Mouse (Mus musculus): ENCODE data around the gene Mxra8. TPM values are rescaled to one million over a fixed set of nuclear protein-coding genes. Genes with fewer than 3 reads are reported as not detected.
A peak's percentile ranks its signal among the peaks of the same experiment; 100 is the strongest.

Gene Mxra8
- polyA plus RNA-seq, 1 experiment, result 87.5 TPM

- Histone ChIP-seq H3K79me2 (ENCODE audit: control insufficient read depth, insufficient read depth) (peaks cover 7% of the 10 kb centered on the region), H3ac (ENCODE audit: control insufficient read depth, insufficient read length) (no peak overlapping the region), H3K27me3 (ENCODE audit: control insufficient read depth, insufficient read depth, insufficient read length) (no peaks in the 10 kb centered on the region), H3K4me2 (ENCODE audit: low read depth) (peak overlapping the region; percentile 70), H3K36me3 (ENCODE audit: control insufficient read depth, insufficient read depth) (peaks cover 6% of the 10 kb centered on the region), H3K4me3 (peak overlapping the region; percentile 38)
- TF ChIP-seq SRF (IDR thresholded peaks at IDR 0.05; ENCODE audit: control insufficient read depth, insufficient read length, low read depth) (no peak), CEBPB (IDR thresholded peaks at IDR 0.05; ENCODE audit: insufficient read depth, poor library complexity, severe bottlenecking) (no peak), MYOG (IDR thresholded peaks at IDR 0.05; ENCODE audit: control insufficient read depth in 1 of 3, insufficient read depth in 1 of 3, insufficient read length in 2 of 3, low read depth in 2 of 3) (no peak), POLR2A (IDR thresholded peaks at IDR 0.05; ENCODE audit: insufficient read length, low read depth) (no peak), POLR2AphosphoS2 (IDR thresholded peaks at IDR 0.05; ENCODE audit: insufficient read length, low read depth) (no peak), REST (IDR thresholded peaks at IDR 0.05; ENCODE audit: insufficient read depth, insufficient read length) (no peak), TCF12 (IDR thresholded peaks at IDR 0.05; ENCODE audit: insufficient read depth, poor library complexity, severe bottlenecking) (no peak), E2F4 (IDR thresholded peaks at IDR 0.05; ENCODE audit: insufficient read depth) (no peak), USF1 (IDR thresholded peaks at IDR 0.05; ENCODE audit: low read depth) (no peak), MYOD1 (IDR thresholded peaks at IDR 0.05; ENCODE audit: control insufficient read depth in 1 of 3, insufficient read length in 2 of 3, low read depth in 2 of 3) (no peak), MAX (IDR thresholded peaks at IDR 0.05; ENCODE audit: low read depth) (no peak), TCF3 (IDR thresholded peaks at IDR 0.05; ENCODE audit: insufficient read length, low read depth) (no peak)
Observed at GRCm38 (mm10) chr4:155838187-155839153, 1.0 kb upstream of the Mxra8 start.

GRCm38 (mm10) chr4:155840076-155841002 is 859 bp downstream of the Mxra8 start:
- Histone ChIP-seq H3K36me3 (ENCODE audit: control insufficient read depth, insufficient read depth) (peaks cover 6% of the 10 kb centered on the region), H3ac (ENCODE audit: control insufficient read depth, insufficient read length) (peak overlapping the region; percentile 2), H3K4me3 (peak overlapping the region; percentile 38), H3K79me2 (ENCODE audit: control insufficient read depth, insufficient read depth) (peaks cover 6% of the 10 kb centered on the region), H3K27me3 (ENCODE audit: control insufficient read depth, insufficient read depth, insufficient read length) (no peaks in the 10 kb centered on the region), H3K4me2 (ENCODE audit: low read depth) (peak overlapping the region; percentile 78)
- TF ChIP-seq CEBPB (IDR thresholded peaks at IDR 0.05; ENCODE audit: insufficient read depth, poor library complexity, severe bottlenecking) (no peak), REST (IDR thresholded peaks at IDR 0.05; ENCODE audit: insufficient read depth, insufficient read length) (no peak), E2F4 (IDR thresholded peaks at IDR 0.05; ENCODE audit: insufficient read depth) (no peak), POLR2AphosphoS2 (IDR thresholded peaks at IDR 0.05; ENCODE audit: insufficient read length, low read depth) (no peak), TCF12 (IDR thresholded peaks at IDR 0.05; ENCODE audit: insufficient read depth, poor library complexity, severe bottlenecking) (no peak), TCF3 (IDR thresholded peaks at IDR 0.05; ENCODE audit: insufficient read length, low read depth) (no peak), SRF (IDR thresholded peaks at IDR 0.05; ENCODE audit: control insufficient read depth, insufficient read length, low read depth) (no peak), POLR2A (IDR thresholded peaks at IDR 0.05; ENCODE audit: insufficient read length, low read depth) (no peak), MYOD1 (IDR thresholded peaks at IDR 0.05; ENCODE audit: control insufficient read depth in 1 of 3, insufficient read length in 2 of 3, low read depth in 2 of 3) (no peak), MAX (IDR thresholded peaks at IDR 0.05; ENCODE audit: low read depth) (no peak), USF1 (IDR thresholded peaks at IDR 0.05; ENCODE audit: low read depth) (no peak), MYOG (IDR thresholded peaks at IDR 0.05; ENCODE audit: control insufficient read depth in 1 of 3, insufficient read depth in 1 of 3, insufficient read length in 2 of 3, low read depth in 2 of 3) (no peak)

GRCm38 (mm10) chr4:155841003-155841454 is 1.5 kb downstream of the Mxra8 start:
- Histone ChIP-seq H3ac (ENCODE audit: control insufficient read depth, insufficient read length) (no peak overlapping the region), H3K27me3 (ENCODE audit: control insufficient read depth, insufficient read depth, insufficient read length) (no peaks in the 10 kb centered on the region), H3K79me2 (ENCODE audit: control insufficient read depth, insufficient read depth) (peaks cover 6% of the 10 kb centered on the region), H3K4me3 (peak overlapping the region; percentile 38), H3K36me3 (ENCODE audit: control insufficient read depth, insufficient read depth) (peaks cover 6% of the 10 kb centered on the region), H3K4me2 (ENCODE audit: low read depth) (peak overlapping the region; percentile 78)
- TF ChIP-seq POLR2AphosphoS2 (IDR thresholded peaks at IDR 0.05; ENCODE audit: insufficient read length, low read depth) (no peak), POLR2A (IDR thresholded peaks at IDR 0.05; ENCODE audit: insufficient read length, low read depth) (peak; percentile 32)

- no peak overlapping the region for H3ac ChIP-seq (ENCODE audit: control insufficient read depth, insufficient read length)
- peaks cover 6% of the 10 kb centered on the region for H3K79me2 ChIP-seq (ENCODE audit: control insufficient read depth, insufficient read depth)
Observed at GRCm38 (mm10) chr4:155841651-155842270, 2.3 kb downstream of the Mxra8 start.

More at GRCm38 (mm10) chr4:155841651-155842270, 2.3 kb downstream of the Mxra8 start:
- no peak overlapping the region for H3K4me2 ChIP-seq (ENCODE audit: low read depth)
- H3K27me3 ChIP-seq (ENCODE audit: control insufficient read depth, insufficient read depth, insufficient read length), result no peaks in the 10 kb centered on the region
- peaks cover 6% of the 10 kb centered on the region for H3K36me3 ChIP-seq (ENCODE audit: control insufficient read depth, insufficient read depth)
- TF ChIP-seq POLR2A (IDR thresholded peaks at IDR 0.05; ENCODE audit: insufficient read length, low read depth) (no peak), SRF (IDR thresholded peaks at IDR 0.05; ENCODE audit: control insufficient read depth, insufficient read length, low read depth) (no peak), CEBPB (IDR thresholded peaks at IDR 0.05; ENCODE audit: insufficient read depth, poor library complexity, severe bottlenecking) (no peak), MYOD1 (IDR thresholded peaks at IDR 0.05; ENCODE audit: control insufficient read depth in 1 of 3, insufficient read length in 2 of 3, low read depth in 2 of 3) (no peak), TCF12 (IDR thresholded peaks at IDR 0.05; ENCODE audit: insufficient read depth, poor library complexity, severe bottlenecking) (no peak), REST (IDR thresholded peaks at IDR 0.05; ENCODE audit: insufficient read depth, insufficient read length) (no peak), USF1 (IDR thresholded peaks at IDR 0.05; ENCODE audit: low read depth) (no peak), TCF3 (IDR thresholded peaks at IDR 0.05; ENCODE audit: insufficient read length, low read depth) (no peak), E2F4 (IDR thresholded peaks at IDR 0.05; ENCODE audit: insufficient read depth) (no peak), MAX (IDR thresholded peaks at IDR 0.05; ENCODE audit: low read depth) (no peak), POLR2AphosphoS2 (IDR thresholded peaks at IDR 0.05; ENCODE audit: insufficient read length, low read depth) (no peak), MYOG (IDR thresholded peaks at IDR 0.05; ENCODE audit: control insufficient read depth in 1 of 3, insufficient read depth in 1 of 3, insufficient read length in 2 of 3, low read depth in 2 of 3) (no peak)
- H3K4me3 ChIP-seq, result peak overlapping the region; percentile 38

Data from myocyte (in vitro differentiated cells).